In the genomic region with DNA sequence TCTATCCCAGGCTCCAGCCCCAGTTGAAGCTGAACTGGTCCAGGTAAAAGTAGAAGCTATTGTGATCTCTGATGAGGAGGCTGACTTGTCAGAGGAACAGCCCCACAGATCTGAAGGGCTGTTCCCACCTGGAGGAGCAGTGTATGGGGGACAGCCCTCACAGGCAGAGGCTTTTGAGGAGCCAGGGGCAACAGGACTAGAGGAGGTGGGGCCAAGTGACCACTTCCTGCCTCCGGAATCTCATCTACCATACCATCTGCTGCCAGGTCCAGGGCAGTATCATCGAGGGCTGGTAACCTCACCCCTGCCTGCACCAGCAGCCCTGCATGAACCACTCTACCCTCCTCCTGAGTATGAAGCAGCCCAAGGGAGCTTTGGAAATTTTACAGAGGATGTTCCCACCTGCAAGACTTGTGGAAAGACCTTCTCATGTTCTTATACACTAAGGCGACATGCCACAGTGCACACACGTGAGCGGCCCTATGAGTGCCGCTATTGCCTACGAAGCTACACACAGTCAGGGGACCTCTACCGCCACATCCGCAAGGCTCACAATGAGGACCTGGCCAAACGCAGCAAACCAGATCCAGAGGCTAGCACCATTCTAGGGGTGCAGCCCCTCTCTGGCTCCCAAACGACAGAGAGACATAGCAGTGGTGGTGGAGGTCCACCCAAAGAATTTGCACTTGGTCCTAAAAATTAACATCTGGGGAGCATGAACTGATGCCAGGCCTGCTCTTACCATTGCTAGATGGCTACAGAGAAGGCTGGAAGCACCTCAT, we compare ENCODE assay signal across 28 mouse cellular contexts. TPM values are rescaled to one million over a fixed set of nuclear protein-coding genes. Genes with fewer than 3 reads are reported as not detected.
DNase-seq lines count a peak whose midpoint lies in the region; ATAC-seq and TF ChIP-seq lines count a peak whose summit lies in the region.
"Had no signal": no experiment of that assay in that cellular context is flagged by ENCODE, and none has a peak within 500 bp of the region (broad histone marks: within the 10 kb centered on the region; RNA-seq: fewer than 3 reads in every experiment).

No protein-coding gene starts in this region.

- no peak overlapping the region for H3K9ac ChIP-seq in forebrain, embryonic 15.5 days (replicated peaks)
- no peak overlapping the region for H3K9ac ChIP-seq in liver, embryonic 12.5 days
- no peak overlapping the region for H3K9ac ChIP-seq in liver, postnatal 0 days (replicated peaks)
- peak overlapping the region; percentile 37; the same call in 1 of the 2 replicates for H3K9ac ChIP-seq in liver, embryonic 13.5 days
- H3K9ac ChIP-seq: embryonic facial prominence, embryonic 12.5 days; hindbrain, embryonic 15.5 days; intestine, embryonic 15.5 days; limb, embryonic 12.5 days; neural tube, embryonic 15.5 days; stomach, embryonic 15.5 days had no signal

- DNase-seq in forebrain, embryonic 10.5 days (ENCODE audit: extremely low spot score, low spot score), result no peak
- no peak for DNase-seq in liver, postnatal 0 days
- DNase-seq in 416B (ENCODE audit: low read depth), result peak; percentile 96
- DNase-seq in liver, embryonic 13.5 days, result no peak
- no peak for DNase-seq in c-Kit-positive CD71-positive TER-119-positive erythroid progenitor cells, embryonic 14.5 days (ENCODE audit: low spot score)
- DNase-seq in kidney, adult 18-20 months, result no peak
- DNase-seq: adrenal gland, postnatal 25 days; cerebellum, postnatal 10 days; gastrocnemius, postnatal 36 days; heart, postnatal 4 days; kidney, adult 9 months; kidney, postnatal 14 days; midbrain, embryonic 14.5 days; thymus, adult 2 months; thymus, postnatal 4 days had no signal

- peaks cover 59% of the 10 kb centered on the region for H3K36me3 ChIP-seq in forebrain, embryonic 10.5 days (replicated peaks)
- peaks cover 36% of the 10 kb centered on the region for H3K36me3 ChIP-seq in forebrain, embryonic 15.5 days
- H3K36me3 ChIP-seq in liver, embryonic 12.5 days, result peaks cover 42% of the 10 kb centered on the region
- H3K36me3 ChIP-seq in liver, postnatal 0 days (replicated peaks; ENCODE audit: insufficient read depth, low read length), result peaks cover 12% of the 10 kb centered on the region
- H3K36me3 ChIP-seq in liver, embryonic 13.5 days, result peaks cover 29% of the 10 kb centered on the region
- H3K36me3 ChIP-seq: intestine, embryonic 15.5 days had no signal

- peak overlapping the region; percentile 65; the same call in 1 of the 2 replicates for H3K4me3 ChIP-seq in forebrain, embryonic 10.5 days
- no peak overlapping the region for H3K4me3 ChIP-seq in forebrain, embryonic 15.5 days
- H3K4me3 ChIP-seq in liver, embryonic 12.5 days, result no peak overlapping the region
- H3K4me3 ChIP-seq in liver, postnatal 0 days (ENCODE audit: low read depth, low read length), result no peak overlapping the region
- no peak overlapping the region for H3K4me3 ChIP-seq in liver, embryonic 13.5 days (replicated peaks)
- H3K4me3 ChIP-seq: layer of hippocampus, adult 2 months; limb, embryonic 12.5 days; neural tube, embryonic 15.5 days had no signal

- ATAC-seq in forebrain, embryonic 15.5 days (replicated peaks), result no peak
- ATAC-seq in liver, embryonic 12.5 days, result no peak
- no peak for ATAC-seq in liver, postnatal 0 days
- no peak for ATAC-seq in liver, embryonic 13.5 days (ENCODE audit: low read depth)
- ATAC-seq: forebrain, embryonic 16.5 days; intestine, embryonic 15.5 days; lung, postnatal 0 days had no signal

- whole genome bisulfite sequencing in forebrain, embryonic 10.5 days, result 90% methylated on average over 11 of the region's 11 CpGs
- 91% methylated on average over 11 of the region's 11 CpGs for WGBS in forebrain, embryonic 15.5 days
- 63% methylated on average over 11 of the region's 11 CpGs for WGBS in liver, embryonic 12.5 days (ENCODE audit: insufficient replicate concordance)
- 74% methylated on average over 11 of the region's 11 CpGs for WGBS in liver, postnatal 0 days (ENCODE audit: insufficient replicate concordance)
- 62% methylated on average over 11 of the region's 11 CpGs for WGBS in liver, embryonic 13.5 days (ENCODE audit: insufficient replicate concordance)

- no peak overlapping the region for H3K4me2 ChIP-seq in forebrain, embryonic 15.5 days (replicated peaks)
- H3K4me2 ChIP-seq in liver, embryonic 12.5 days, result peak overlapping the region; percentile 81; the same call in 1 of the 2 replicates
- H3K4me2 ChIP-seq in liver, postnatal 0 days (ENCODE audit: low read depth, low read length), result no peak overlapping the region
- 0 out of 2 replicates have a peak overlapping the region, but pooled peaks have one; percentile 4 for H3K4me2 ChIP-seq in liver, embryonic 13.5 days

- no peak for TF ChIP-seq EP300 in liver, postnatal 0 days (IDR thresholded peaks at IDR 0.05; ENCODE audit: low read depth)

- H3K9me3 ChIP-seq in forebrain, embryonic 10.5 days, result no peaks in the 10 kb centered on the region
- no peaks in the 10 kb centered on the region for H3K9me3 ChIP-seq in forebrain, embryonic 15.5 days
- no peaks in the 10 kb centered on the region for H3K9me3 ChIP-seq in liver, embryonic 12.5 days (replicated peaks)
- H3K9me3 ChIP-seq in liver, postnatal 0 days (ENCODE audit: low read length), result no peaks in the 10 kb centered on the region
- H3K9me3 ChIP-seq in liver, embryonic 13.5 days (replicated peaks), result no peaks in the 10 kb centered on the region
- H3K9me3 ChIP-seq: embryonic facial prominence, embryonic 12.5 days; heart, embryonic 10.5 days; hindbrain, embryonic 15.5 days; intestine, embryonic 15.5 days; limb, embryonic 12.5 days; neural tube, embryonic 15.5 days; stomach, embryonic 15.5 days had no signal

- H3K27me3 ChIP-seq in forebrain, embryonic 10.5 days (ENCODE audit: poor library complexity, severe bottlenecking), result no peaks in the 10 kb centered on the region
- H3K27me3 ChIP-seq in forebrain, embryonic 15.5 days, result no peaks in the 10 kb centered on the region
- no peaks in the 10 kb centered on the region for H3K27me3 ChIP-seq in liver, embryonic 12.5 days (replicated peaks)
- H3K27me3 ChIP-seq in liver, postnatal 0 days (ENCODE audit: insufficient read depth, low read length), result no peaks in the 10 kb centered on the region
- no peaks in the 10 kb centered on the region for H3K27me3 ChIP-seq in liver, embryonic 13.5 days
- H3K27me3 ChIP-seq: CH12.LX; embryonic facial prominence, embryonic 12.5 days; hindbrain, embryonic 15.5 days; intestine, embryonic 15.5 days; limb, embryonic 12.5 days; neural tube, embryonic 15.5 days; stomach, embryonic 15.5 days had no signal

- H3K4me1 ChIP-seq in forebrain, embryonic 10.5 days, result peaks cover 21% of the 10 kb centered on the region
- peaks cover 19% of the 10 kb centered on the region for H3K4me1 ChIP-seq in forebrain, embryonic 15.5 days
- peaks cover 30% of the 10 kb centered on the region for H3K4me1 ChIP-seq in liver, embryonic 12.5 days
- H3K4me1 ChIP-seq in liver, postnatal 0 days (ENCODE audit: insufficient read depth), result peaks cover 19% of the 10 kb centered on the region
- peaks cover 36% of the 10 kb centered on the region for H3K4me1 ChIP-seq in liver, embryonic 13.5 days (replicated peaks)

- H3K27ac ChIP-seq in forebrain, embryonic 10.5 days, result 0 out of 2 replicates have a peak overlapping the region, but pooled peaks have one; percentile 90
- no peak overlapping the region for H3K27ac ChIP-seq in forebrain, embryonic 15.5 days (replicated peaks)
- peak overlapping the region; percentile 78 for H3K27ac ChIP-seq in liver, embryonic 12.5 days
- H3K27ac ChIP-seq in liver, postnatal 0 days (ENCODE audit: low read depth), result no peak overlapping the region
- peak overlapping the region; percentile 72 for H3K27ac ChIP-seq in liver, embryonic 13.5 days
- H3K27ac ChIP-seq: hindbrain, embryonic 15.5 days; layer of hippocampus, adult 2 months had no signal

- no peak for TF ChIP-seq CTCF in liver, postnatal 0 days (IDR thresholded peaks at IDR 0.05; ENCODE audit: low read depth)

RNA-seq across cellular contexts. Expression of a gene that starts 1.7 kb away (rescaled TPM):
- polyA plus RNA-seq in forebrain, embryonic 10.5 days (2016; fragmentation: Nextera tagmentation; extraction: Ambion mirVana), result 6.6 and 6.8 TPM in 2 replicates
- 8.3 and 9.6 TPM in 2 replicates for polyA plus RNA-seq in forebrain, embryonic 15.5 days (2015; fragmentation: Nextera tagmentation; extraction: Ambion mirVana)
- polyA plus RNA-seq in liver, embryonic 12.5 days (2016; fragmentation: Nextera tagmentation; extraction: Ambion mirVana), result 2.3 and 2.8 TPM in 2 replicates
- 0.82 and 0.91 TPM in 2 replicates for polyA plus RNA-seq in liver, postnatal 0 days (2015; fragmentation: Nextera tagmentation; extraction: Ambion mirVana)
- 1.5 TPM in 2 replicates for polyA plus RNA-seq in liver, embryonic 13.5 days (2015; fragmentation: Nextera tagmentation; extraction: Ambion mirVana)

RNA-seq across cellular contexts. Expression of a gene that starts 5.7 kb away (rescaled TPM):
- 173 and 180 TPM in 2 replicates for polyA plus RNA-seq in forebrain, embryonic 10.5 days (2016; fragmentation: Nextera tagmentation; extraction: Ambion mirVana)
- 162 and 169 TPM in 2 replicates for polyA plus RNA-seq in forebrain, embryonic 15.5 days (2015; fragmentation: Nextera tagmentation; extraction: Ambion mirVana)
- 105 and 110 TPM in 2 replicates for polyA plus RNA-seq in liver, embryonic 12.5 days (2016; fragmentation: Nextera tagmentation; extraction: Ambion mirVana)
- 61.7 and 63.3 TPM in 2 replicates for polyA plus RNA-seq in liver, postnatal 0 days (2015; fragmentation: Nextera tagmentation; extraction: Ambion mirVana)
- polyA plus RNA-seq in liver, embryonic 13.5 days (2015; fragmentation: Nextera tagmentation; extraction: Ambion mirVana), result 105 and 110 TPM in 2 replicates

RNA-seq across cellular contexts. Expression of a gene that starts 15.1 kb away (rescaled TPM):
- 82.5 and 85.5 TPM in 2 replicates for polyA plus RNA-seq in forebrain, embryonic 10.5 days (2016; fragmentation: Nextera tagmentation; extraction: Ambion mirVana)
- polyA plus RNA-seq in forebrain, embryonic 15.5 days (2015; fragmentation: Nextera tagmentation; extraction: Ambion mirVana), result 68.4 and 72.7 TPM in 2 replicates
- polyA plus RNA-seq in liver, embryonic 12.5 days (2016; fragmentation: Nextera tagmentation; extraction: Ambion mirVana), result 29.6 and 31.6 TPM in 2 replicates
- polyA plus RNA-seq in liver, postnatal 0 days (2015; fragmentation: Nextera tagmentation; extraction: Ambion mirVana), result 9.8 and 12.5 TPM in 2 replicates
- polyA plus RNA-seq in liver, embryonic 13.5 days (2015; fragmentation: Nextera tagmentation; extraction: Ambion mirVana), result 25.1 and 27.4 TPM in 2 replicates

RNA-seq across cellular contexts. Expression of a gene that starts 15.7 kb away (rescaled TPM):
- polyA plus RNA-seq in forebrain, embryonic 10.5 days (2016; fragmentation: Nextera tagmentation; extraction: Ambion mirVana), result 4.9 and 5.4 TPM in 2 replicates
- 5.9 and 6.1 TPM in 2 replicates for polyA plus RNA-seq in forebrain, embryonic 15.5 days (2015; fragmentation: Nextera tagmentation; extraction: Ambion mirVana)
- 3.5 and 3.6 TPM in 2 replicates for polyA plus RNA-seq in liver, embryonic 12.5 days (2016; fragmentation: Nextera tagmentation; extraction: Ambion mirVana)
- 2.1 and 2.3 TPM in 2 replicates for polyA plus RNA-seq in liver, postnatal 0 days (2015; fragmentation: Nextera tagmentation; extraction: Ambion mirVana)
- polyA plus RNA-seq in liver, embryonic 13.5 days (2015; fragmentation: Nextera tagmentation; extraction: Ambion mirVana), result 2.8 and 3.0 TPM in 2 replicates

RNA-seq across cellular contexts. Expression of a gene that starts 17.9 kb away (rescaled TPM):
- polyA plus RNA-seq in forebrain, embryonic 10.5 days (2016; fragmentation: Nextera tagmentation; extraction: Ambion mirVana), result 48.6 and 49.4 TPM in 2 replicates
- 32.2 and 34.1 TPM in 2 replicates for polyA plus RNA-seq in forebrain, embryonic 15.5 days (2015; fragmentation: Nextera tagmentation; extraction: Ambion mirVana)
- 21.8 and 23.1 TPM in 2 replicates for polyA plus RNA-seq in liver, embryonic 12.5 days (2016; fragmentation: Nextera tagmentation; extraction: Ambion mirVana)
- polyA plus RNA-seq in liver, postnatal 0 days (2015; fragmentation: Nextera tagmentation; extraction: Ambion mirVana), result 6.6 and 7.9 TPM in 2 replicates
- 16.6 and 17.2 TPM in 2 replicates for polyA plus RNA-seq in liver, embryonic 13.5 days (2015; fragmentation: Nextera tagmentation; extraction: Ambion mirVana)

Comparison
In these comparisons a context has a peak if more than half of its experiments do, and no peak if none do; other contexts are left out.
1. H3K27ac ChIP-seq: peak in forebrain, embryonic 10.5 days (single experiment), liver, embryonic 12.5 days (single experiment) and liver, embryonic 13.5 days (single experiment); none in forebrain, embryonic 15.5 days (single experiment) and liver, postnatal 0 days (single experiment).
2. H3K4me2 ChIP-seq: peak in liver, embryonic 12.5 days (single experiment) and liver, embryonic 13.5 days (single experiment); none in forebrain, embryonic 15.5 days (single experiment) and liver, postnatal 0 days (single experiment).